Mouse (Mus musculus) C2C12 (cell line): ENCODE data around the gene Gon7.

Experiments used
- CTCF ChIP-seq: IDR thresholded peaks from one replicate; pipeline ENCODE4 v1.5.1; 2011; ENCODE audit not compliant: control insufficient read depth, insufficient read depth, insufficient read length
- MYOD1 ChIP-seq: IDR thresholded peaks from one replicate; pipeline ENCODE4 v1.6.1; 2011; ENCODE audit warnings: low read depth; ENCODE audit not compliant: control insufficient read depth, insufficient read length
- MYOG ChIP-seq: IDR thresholded peaks from one replicate; pipeline ENCODE4 v1.6.1; 2011; ENCODE audit not compliant: control insufficient read depth, insufficient read length; ENCODE audit errors: extremely low read depth
- USF1 ChIP-seq: IDR thresholded peaks from one replicate; pipeline ENCODE4 v1.6.1; 2011; ENCODE audit warnings: low read depth, mild to moderate bottlenecking, control low read depth, moderate library complexity

GRCm38 (mm10) chr12:102725146-102725545 lies 32.5 kb downstream of the Gon7 start:
- no peak for TF ChIP-seq MYOG
- TF ChIP-seq USF1: no peak
- no peak for TF ChIP-seq CTCF
- no peak for TF ChIP-seq MYOD1
